ENCODE assay signal across 8 mouse cellular contexts in genomic region chr4:122885768-122886578, GRCm38 (mm10). TPM values are rescaled to one million over a fixed set of nuclear protein-coding genes. Genes with fewer than 3 reads are reported as not detected.
DNase-seq lines count a peak whose midpoint lies in the region; ATAC-seq lines count a peak whose summit lies in the region.

Gene Cap1 (minus strand): TSS chr4:122886056.

- H3K4me1 ChIP-seq in lung, embryonic 16.5 days (replicated peaks; ENCODE audit: control insufficient read depth, insufficient read depth, low read length) = peaks cover 23% of the 10 kb centered on the region

- H3K4me2 ChIP-seq in lung, embryonic 16.5 days (ENCODE audit: low read depth, low read length) = peak within 1 kb of the TSS; percentile 97

- H3K9ac ChIP-seq in lung, embryonic 16.5 days (ENCODE audit: low read length) = peak within 1 kb of the TSS; percentile 88

- WGBS in lung, embryonic 16.5 days = under 1% methylated on average over 49 of the region's 49 CpGs

- peak within 1 kb of the TSS; percentile 100 for H3K27ac ChIP-seq in lung, embryonic 16.5 days (ENCODE audit: low read length)

- H3K27me3 ChIP-seq in lung, embryonic 16.5 days (ENCODE audit: control insufficient read depth, insufficient read depth, low read depth, low read length) = no peaks in the 10 kb centered on the region

- peak; percentile 79 to 82 for ATAC-seq in hematopoietic stem cell, adult 5-6 weeks (replicated peaks in 1 of 2; ENCODE audit: insufficient read depth in 1 of 2, low FRiP score in 2 of 2, low TSS enrichment in 1 of 2, low read depth in 1 of 2, poor library complexity in 2 of 2, severe bottlenecking in 2 of 2)
- ATAC-seq in lung, embryonic 16.5 days (ENCODE audit: low read depth) = peak; percentile 96

- H3K9me3 ChIP-seq in lung, embryonic 16.5 days (ENCODE audit: control insufficient read depth, low read length) = no peaks in the 10 kb centered on the region

- DNase-seq in MEL-GATA-1-ER (ENCODE audit: extremely low read depth, low read depth) = peak; percentile 97
- peak; percentile 96 for DNase-seq in cerebellum, adult 8-10 months
- DNase-seq in forelimb bud, embryonic 11.5 days (ENCODE audit: low read depth, low spot score) = peak; percentile 99
- peak; percentile 97 for DNase-seq in layer of hippocampus, adult 9-10 months (ENCODE audit: low spot score)
- DNase-seq in ovary, postnatal 10 days (ENCODE audit: low spot score) = peak; percentile 83
- DNase-seq in thymus, postnatal 10 days (ENCODE audit: low spot score in 2 of 2) = peak; percentile 88 to 95

- H3K4me3 ChIP-seq in lung, embryonic 16.5 days (ENCODE audit: low read length) = peak within 1 kb of the TSS; percentile 83

- no peaks in the 10 kb centered on the region for H3K36me3 ChIP-seq in lung, embryonic 16.5 days (ENCODE audit: control insufficient read depth, insufficient read depth, low read length)

RNA-seq across cellular contexts. Expression of gene Cap1, which starts in this region (rescaled TPM):
- total RNA-seq in hematopoietic stem cell, adult 5-6 weeks (2017) = 146 and 178 TPM in 2 replicates
- 86.5 and 104 TPM in 2 replicates for polyA plus RNA-seq in lung, embryonic 16.5 days (2015; fragmentation: Nextera tagmentation; extraction: Ambion mirVana)

Comparison
In these comparisons a context has a peak if more than half of its experiments do, and no peak if none do; other contexts are left out.
1. Peak in every context shown above with its lines: DNase-seq, ATAC-seq, H3K4me3 ChIP-seq and H3K27ac ChIP-seq.